Mouse (Mus musculus): ENCODE results near the gene Tbx10.

GRCm38 (mm10) chr19:4017921-4018587 is 25.5 kb downstream of the Tbx10 start:
- TF ChIP-seq POLR2A (IDR thresholded peaks at IDR 0.05; ENCODE audit: insufficient read length, low read depth) (no peak), MYOG (IDR thresholded peaks at IDR 0.05; ENCODE audit: control insufficient read depth in 1 of 3, insufficient read depth in 1 of 3, insufficient read length in 2 of 3, low read depth in 2 of 3) (no peak)
